Mouse (Mus musculus) neural tube, embryonic 12.5 days (tissue): ENCODE data around the gene Exoc6. TPM values are rescaled to one million over a fixed set of nuclear protein-coding genes. Genes with fewer than 3 reads are reported as not detected.

Experiments used
- ATAC-seq: fragments of 200-750 bp; cut with Nextera tagmentation; 2 replicates; pipeline ENCODE4 v1.8.0; 2017; ENCODE audit warnings: low read depth, mild to moderate bottlenecking, moderate TSS enrichment, moderate library complexity; ENCODE audit not compliant: low FRiP score
- H3K27ac ChIP-seq: fragments of 300-500 bp; sonication (generic); 2 replicates; pipeline ENCODE4 v1.5.1; 2016
- H3K27me3 ChIP-seq: fragments of 300-500 bp; sonication (generic); replicated peaks from 2 replicates; pipeline ENCODE4 v1.6.1; 2016; ENCODE audit warnings: mild to moderate bottlenecking
- H3K36me3 ChIP-seq: fragments of 300-500 bp; sonication (generic); 2 replicates; pipeline ENCODE4 v1.6.1; 2016; ENCODE audit warnings: mild to moderate bottlenecking
- H3K4me1 ChIP-seq: fragments of 300-500 bp; sonication (generic); 2 replicates; pipeline ENCODE4 v1.6.1; 2016
- H3K4me2 ChIP-seq: fragments of 300-500 bp; sonication (generic); replicated peaks from 2 replicates; pipeline ENCODE4 v1.6.1; 2016; ENCODE audit warnings: mild to moderate bottlenecking
- H3K4me3 ChIP-seq: fragments of 300-500 bp; sonication (generic); 2 replicates; pipeline ENCODE4 v1.5.1; 2016
- H3K9ac ChIP-seq: fragments of 300-500 bp; sonication (generic); 2 replicates; pipeline ENCODE4 v1.6.1; 2016; ENCODE audit warnings: mild to moderate bottlenecking
- H3K9me3 ChIP-seq: fragments of 300-500 bp; sonication (generic); 2 replicates; pipeline ENCODE4 v1.6.1; 2016; ENCODE audit warnings: mild to moderate bottlenecking
- WGBS: fragments of 180-500 bp; shearing (Covaris S2); methylation state at CpG from one replicate; pipeline ENCODE4 v1.1.7; 2016; 5-methylcytosine and 5-hydroxymethylcytosine counted together
- polyA plus RNA-seq: library from polyadenylated mRNA; unstranded; fragments of >200 nt; fragmentation: Nextera tagmentation; extraction: Ambion mirVana; gene quantifications from 2 replicates; pipeline ENCODE4 v1.2.1, GENCODE M21; 2016

Gene Exoc6
- polyA plus RNA-seq, 1 experiment from 2014 or later, result 13.5 TPM

DNA sequence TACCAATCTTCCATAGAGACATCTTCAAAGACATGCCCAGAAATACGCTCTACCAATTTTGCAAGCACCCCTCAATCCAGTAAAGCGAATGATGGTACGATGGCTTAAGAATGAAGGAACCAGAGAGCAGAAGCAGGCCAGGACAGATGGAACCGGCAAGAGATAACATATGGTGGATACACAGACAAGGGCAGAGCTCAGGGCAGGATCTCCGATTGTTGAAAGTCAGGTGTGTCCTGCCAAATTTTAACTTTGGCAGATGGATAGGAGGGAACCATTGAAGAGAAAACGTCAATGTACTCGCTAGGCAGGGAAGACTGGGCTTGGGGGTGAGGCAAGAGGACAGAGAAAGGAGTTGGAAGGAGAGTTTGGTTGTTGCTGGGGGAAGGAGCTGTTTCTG is 176.4 kb downstream of the Exoc6 start:
- no peak overlapping the region for H3K27ac ChIP-seq
- ATAC-seq, result no peak
- no peaks in the 10 kb centered on the region for H3K27me3 ChIP-seq
- no peaks in the 10 kb centered on the region for H3K4me1 ChIP-seq
- H3K4me2 ChIP-seq, result no peak overlapping the region
- 92% methylated on average over 7 of the region's 7 CpGs for WGBS
- H3K9me3 ChIP-seq, result no peaks in the 10 kb centered on the region
- no peak overlapping the region for H3K4me3 ChIP-seq
- no peaks in the 10 kb centered on the region for H3K36me3 ChIP-seq
- H3K9ac ChIP-seq, result no peak overlapping the region

- no peaks in the 10 kb centered on the region for H3K4me1 ChIP-seq
- no peak overlapping the region for H3K9ac ChIP-seq
- ATAC-seq, result no peak
- H3K4me2 ChIP-seq, result no peak overlapping the region
- no peaks in the 10 kb centered on the region for H3K36me3 ChIP-seq
- H3K4me3 ChIP-seq, result no peak overlapping the region
- no peaks in the 10 kb centered on the region for H3K27me3 ChIP-seq
- 95% methylated on average over 2 of the region's 2 CpGs for WGBS
- H3K27ac ChIP-seq, result no peak overlapping the region
- no peaks in the 10 kb centered on the region for H3K9me3 ChIP-seq
These were observed 177.1 kb downstream of the Exoc6 start for GRCm38 (mm10) chr19:37727366-37727765.

Other genes with a start within 250 kb of the Exoc6 start
- 38.4 and 44.0 TPM in 2 replicates for gene Ide, start 212.6 kb upstream of the Exoc6 start, polyA plus RNA-seq
- 47.8 and 47.9 TPM in 2 replicates for gene Kif11, start 174.0 kb upstream of the Exoc6 start, polyA plus RNA-seq
- gene Hhex, start 115.6 kb upstream of the Exoc6 start, polyA plus RNA-seq, result 8.2 and 8.3 TPM in 2 replicates
- not detected in 2 replicates for gene Cyp26c1, start 135.2 kb downstream of the Exoc6 start, polyA plus RNA-seq
- 1.4 and 1.6 TPM in 2 replicates for gene Cyp26a1, start 147.4 kb downstream of the Exoc6 start, polyA plus RNA-seq